Mouse (Mus musculus) heart, embryonic 10.5 days (tissue): ENCODE data around the gene Emc1. TPM values are rescaled to one million over a fixed set of nuclear protein-coding genes. Genes with fewer than 3 reads are reported as not detected.
"Not testable (repeated sequence)": the region's sequence is repeated elsewhere in the genome, so short reads cannot be mapped to it uniquely, and the experiment has no call there.

Experiments used
- DNase-seq: peaks from one replicate; pipeline ENCODE4 v3.0.0-alpha.2; 2017; ENCODE audit warnings: low spot score
- H3K27ac ChIP-seq: fragments of 300-500 bp; sonication (generic); 2 replicates; pipeline ENCODE4 v1.5.1; 2016; ENCODE audit warnings: mild to moderate bottlenecking
- H3K27me3 ChIP-seq: fragments of 300-500 bp; sonication (generic); 2 replicates; pipeline ENCODE4 v1.6.1; 2016; ENCODE audit warnings: mild to moderate bottlenecking; ENCODE audit not compliant: poor library complexity, insufficient read depth, severe bottlenecking
- H3K36me3 ChIP-seq: fragments of 300-500 bp; sonication (generic); 2 replicates; pipeline ENCODE4 v1.6.1; 2016; ENCODE audit warnings: mild to moderate bottlenecking, moderate library complexity
- H3K4me1 ChIP-seq: fragments of 300-500 bp; sonication (generic); 2 replicates; pipeline ENCODE4 v1.6.1; 2016; ENCODE audit warnings: mild to moderate bottlenecking
- H3K4me3 ChIP-seq: fragments of 300-500 bp; sonication (generic); 2 replicates; pipeline ENCODE4 v1.5.1; 2016; ENCODE audit warnings: mild to moderate bottlenecking, moderate library complexity
- H3K9me3 ChIP-seq: fragments of 300-500 bp; sonication (generic); 2 replicates; pipeline ENCODE4 v1.6.1; 2016; ENCODE audit warnings: mild to moderate bottlenecking, moderate library complexity
- WGBS: fragments of 180-500 bp; shearing (Covaris S2); methylation state at CpG from one replicate; pipeline ENCODE4 v1.1.7; 2016; 5-methylcytosine and 5-hydroxymethylcytosine counted together
- polyA plus RNA-seq: library from polyadenylated mRNA; unstranded; fragments of >200 nt; fragmentation: Nextera tagmentation; extraction: Ambion mirVana; gene quantifications from 2 replicates; pipeline ENCODE4 v1.2.1, GENCODE M21; 2016

Gene Emc1
- polyA plus RNA-seq, 1 experiment from 2014 or later, result 37.9 TPM

- peaks cover 95% of the 10 kb centered on the region for H3K36me3 ChIP-seq
- H3K4me1 ChIP-seq, result no peaks in the 10 kb centered on the region
- DNase-seq, result no peak
- H3K9me3 ChIP-seq, result no peaks in the 10 kb centered on the region
- WGBS, result 95% methylated on average over 5 of the region's 5 CpGs
- no peak overlapping the region for H3K27ac ChIP-seq
- H3K4me3 ChIP-seq, result no peak overlapping the region
- no peaks in the 10 kb centered on the region for H3K27me3 ChIP-seq
These were observed 15.7 kb downstream of the Emc1 start for GRCm38 (mm10) chr4:139368038-139368437.

- Histone ChIP-seq H3K4me3 (no peak overlapping the region), H3K27ac (no peak overlapping the region), H3K27me3 (no peaks in the 10 kb centered on the region), H3K9me3 (no peaks in the 10 kb centered on the region), H3K4me1 (no peaks in the 10 kb centered on the region), H3K36me3 (peaks cover 92% of the 10 kb centered on the region)
- no peak for DNase-seq
- 88% methylated on average over 4 of the region's 4 CpGs for WGBS
These were observed 20.7 kb downstream of the Emc1 start for GRCm38 (mm10) chr4:139373130-139373529.

- DNase-seq, result no peak
- no peaks in the 10 kb centered on the region for H3K9me3 ChIP-seq
- no peaks in the 10 kb centered on the region for H3K4me1 ChIP-seq
- peaks cover 88% of the 10 kb centered on the region for H3K36me3 ChIP-seq
- 92% methylated on average over 10 of the region's 10 CpGs for WGBS
- H3K27ac ChIP-seq, result no peak overlapping the region
- H3K4me3 ChIP-seq, result no peak overlapping the region
- H3K27me3 ChIP-seq, result no peaks in the 10 kb centered on the region
These were observed 21.1 kb downstream of the Emc1 start for GRCm38 (mm10) chr4:139373531-139373930.

- H3K4me1 ChIP-seq, result peaks cover 20% of the 10 kb centered on the region
- H3K9me3 ChIP-seq, result no peaks in the 10 kb centered on the region
- DNase-seq, result no peak
- peaks cover 31% of the 10 kb centered on the region for H3K36me3 ChIP-seq
- peak overlapping the region; percentile 96 for H3K27ac ChIP-seq
- 11% methylated on average over 8 of the region's 8 CpGs for whole genome bisulfite sequencing
- no peaks in the 10 kb centered on the region for H3K27me3 ChIP-seq
- H3K4me3 ChIP-seq, result peak overlapping the region; percentile 95
These were observed 27.3 kb downstream of the Emc1 start for GRCm38 (mm10) chr4:139379719-139380118.

GRCm38 (mm10) chr4:139380207-139380748 is 27.9 kb downstream of the Emc1 start:
- Histone ChIP-seq H3K4me3 (peak overlapping the region; percentile 95), H3K27me3 (no peaks in the 10 kb centered on the region), H3K36me3 (peaks cover 26% of the 10 kb centered on the region), H3K9me3 (no peaks in the 10 kb centered on the region), H3K27ac (peak overlapping the region; percentile 96), H3K4me1 (peaks cover 20% of the 10 kb centered on the region)
- peak; percentile 99 for DNase-seq
- 0% methylated on average over 54 of the region's 54 CpGs for WGBS

GRCm38 (mm10) chr4:139380775-139381451 is 28.5 kb downstream of the Emc1 start:
- Histone ChIP-seq H3K36me3 (peaks cover 20% of the 10 kb centered on the region), H3K27me3 (no peaks in the 10 kb centered on the region), H3K27ac (peak overlapping the region; percentile 96), H3K9me3 (no peaks in the 10 kb centered on the region), H3K4me3 (peak overlapping the region; percentile 95), H3K4me1 (peaks cover 24% of the 10 kb centered on the region)
- DNase-seq, result peak; percentile 84
- 4% methylated on average over 44 of the region's 44 CpGs for WGBS

- no peak for DNase-seq
- H3K9me3 ChIP-seq, result no peaks in the 10 kb centered on the region
- no peaks in the 10 kb centered on the region for H3K27me3 ChIP-seq
- H3K27ac ChIP-seq, result peak overlapping the region; percentile 96; the same call in 1 of the 2 replicates
- peaks cover 15% of the 10 kb centered on the region for H3K36me3 ChIP-seq
- WGBS, result 44% methylated on average over 4 of the region's 4 CpGs
- peak overlapping the region; percentile 95 for H3K4me3 ChIP-seq
- H3K4me1 ChIP-seq, result peaks cover 29% of the 10 kb centered on the region
These were observed 29.1 kb downstream of the Emc1 start for GRCm38 (mm10) chr4:139381452-139381845.

- Histone ChIP-seq H3K9me3 (no peaks in the 10 kb centered on the region), H3K27ac (no peak overlapping the region), H3K27me3 (no peaks in the 10 kb centered on the region), H3K4me3 (peak overlapping the region; percentile 95), H3K36me3 (peaks cover 9% of the 10 kb centered on the region), H3K4me1 (peaks cover 37% of the 10 kb centered on the region)
- no peak for DNase-seq
- WGBS, result 71% methylated on average over 7 of the region's 7 CpGs
These were observed 29.8 kb downstream of the Emc1 start for GRCm38 (mm10) chr4:139382231-139382630.

GRCm38 (mm10) chr4:139385841-139386240 is 33.5 kb downstream of the Emc1 start:
- DNase-seq, H3K27ac ChIP-seq, H3K27me3 ChIP-seq, H3K9me3 ChIP-seq, H3K4me3 ChIP-seq: not testable (repeated sequence)
- Histone ChIP-seq H3K4me1 (peaks cover 51% of the 10 kb centered on the region), H3K36me3 (peaks cover 22% of the 10 kb centered on the region)
- 83% methylated on average over 5 of the region's 5 CpGs for WGBS

- WGBS, result 56% methylated on average over 6 of the region's 6 CpGs
- Histone ChIP-seq H3K27me3 (no peaks in the 10 kb centered on the region), H3K27ac (no peak overlapping the region), H3K36me3 (peaks cover 33% of the 10 kb centered on the region), H3K4me1 (peaks cover 44% of the 10 kb centered on the region), H3K4me3 (no peak overlapping the region), H3K9me3 (no peaks in the 10 kb centered on the region)
- DNase-seq, result no peak
These were observed 34.5 kb downstream of the Emc1 start for GRCm38 (mm10) chr4:139386869-139387319.

- 88% methylated on average over 4 of the region's 4 CpGs for WGBS
- no peak overlapping the region for H3K4me3 ChIP-seq
- peaks cover 57% of the 10 kb centered on the region for H3K36me3 ChIP-seq
- H3K27me3 ChIP-seq, result 0 out of 2 replicates have a peak, but pooled peaks cover 11% of the 10 kb centered on the region
- no peak for DNase-seq
- peaks cover 34% of the 10 kb centered on the region for H3K4me1 ChIP-seq
- no peaks in the 10 kb centered on the region for H3K9me3 ChIP-seq
- no peak overlapping the region for H3K27ac ChIP-seq
These were observed 37.2 kb downstream of the Emc1 start for GRCm38 (mm10) chr4:139389557-139389956.

GRCm38 (mm10) chr4:139395431-139395830 is 43.0 kb downstream of the Emc1 start:
- 0 out of 2 replicates have a peak, but pooled peaks cover 11% of the 10 kb centered on the region for H3K27me3 ChIP-seq
- DNase-seq, result no peak
- WGBS, result 39% methylated on average over 2 of the region's 2 CpGs

GRCm38 (mm10) chr4:139400487-139400886 is 48.1 kb downstream of the Emc1 start:
- Histone ChIP-seq H3K4me1 (no peaks in the 10 kb centered on the region), H3K27me3 (no peaks in the 10 kb centered on the region), H3K27ac (no peak overlapping the region), H3K4me3 (no peak overlapping the region), H3K9me3 (no peaks in the 10 kb centered on the region), H3K36me3 (peaks cover 98% of the 10 kb centered on the region)
- 96% methylated on average over 5 of the region's 5 CpGs for WGBS
- no peak for DNase-seq

More at GRCm38 (mm10) chr4:139395431-139395830, 43.0 kb downstream of the Emc1 start:
- no peak overlapping the region for H3K27ac ChIP-seq
- H3K9me3 ChIP-seq, result no peaks in the 10 kb centered on the region
- peaks cover 11% of the 10 kb centered on the region for H3K4me1 ChIP-seq
- H3K36me3 ChIP-seq, result peaks cover 95% of the 10 kb centered on the region
- H3K4me3 ChIP-seq, result no peak overlapping the region
